Mouse (Mus musculus) kidney, embryonic 16.5 days (tissue): ENCODE measurements around the gene Gal3st3. TPM values are rescaled to one million over a fixed set of nuclear protein-coding genes. Genes with fewer than 3 reads are reported as not detected.

Source experiments
- ATAC-seq: fragments of 200-750 bp; cut with Nextera tagmentation; 2 replicates; pipeline ENCODE4 v1.8.0; 2017; ENCODE audit warnings: moderate TSS enrichment; ENCODE audit not compliant: low FRiP score, low TSS enrichment
- H3K27ac ChIP-seq: fragments of 300-500 bp; sonication (generic); 2 replicates; pipeline ENCODE4 v1.5.1; 2014; ENCODE audit warnings: low read length
- H3K27me3 ChIP-seq: fragments of 300-500 bp; sonication (generic); 2 replicates; pipeline ENCODE4 v1.6.1; 2014; ENCODE audit warnings: low read length, control low read depth, mixed read lengths; ENCODE audit not compliant: insufficient read depth
- H3K36me3 ChIP-seq: fragments of 300-500 bp; sonication (generic); 2 replicates; pipeline ENCODE4 v1.6.1; 2014; ENCODE audit warnings: low read length, control low read depth, mixed read lengths; ENCODE audit not compliant: insufficient read depth
- H3K4me1 ChIP-seq: fragments of 300-500 bp; sonication (generic); 2 replicates; pipeline ENCODE4 v1.6.1; 2014; ENCODE audit warnings: low read length, control low read depth, mixed read lengths; ENCODE audit not compliant: insufficient read depth
- H3K4me2 ChIP-seq: fragments of 300-500 bp; sonication (generic); replicated peaks from 2 replicates; pipeline ENCODE4 v1.6.1; 2014; ENCODE audit warnings: low read depth, low read length
- H3K4me3 ChIP-seq: fragments of 300-500 bp; sonication (generic); 2 replicates; pipeline ENCODE4 v1.5.1; 2014; ENCODE audit warnings: mild to moderate bottlenecking, low read length
- H3K9ac ChIP-seq: fragments of 300-500 bp; sonication (generic); replicated peaks from 2 replicates; pipeline ENCODE4 v1.6.1; 2014; ENCODE audit warnings: low read length
- H3K9me3 ChIP-seq: fragments of 300-500 bp; sonication (generic); 2 replicates; pipeline ENCODE4 v1.6.1; 2016; ENCODE audit warnings: low read length, control low read depth
- WGBS: fragments of 180-500 bp; shearing (Covaris S2); extraction: QIAGEN DNeasy Blood & Tissue Kit; methylation state at CpG from one replicate; pipeline ENCODE4 v1.1.7; 2014; 5-methylcytosine and 5-hydroxymethylcytosine counted together
- polyA plus RNA-seq: library from polyadenylated mRNA; unstranded; fragments of >200 nt; fragmentation: Nextera tagmentation; extraction: Ambion mirVana; gene quantifications from 2 replicates; pipeline ENCODE4 v1.2.1, GENCODE M21; 2015

Gene Gal3st3
- polyA plus RNA-seq, 1 experiment from 2014 or later = 3.2 TPM

GRCm38 (mm10) chr19:5273916-5274315 is 24.2 kb upstream of the Gal3st3 start:
- no peak for ATAC-seq
- Histone ChIP-seq H3K4me3 (no peak overlapping the region), H3K27me3 (no peaks in the 10 kb centered on the region), H3K4me1 (peaks cover 28% of the 10 kb centered on the region), H3K9me3 (no peaks in the 10 kb centered on the region), H3K36me3 (peaks cover 45% of the 10 kb centered on the region), H3K4me2 (peak overlapping the region; percentile 88; the same call in 1 of the 2 replicates), H3K27ac (peak overlapping the region; percentile 94), H3K9ac (peak overlapping the region; percentile 82; the same call in 1 of the 2 replicates)
- 63% methylated on average over 4 of the region's 4 CpGs for WGBS

GRCm38 (mm10) chr19:5274641-5275040 is 23.5 kb upstream of the Gal3st3 start:
- H3K27me3 ChIP-seq = no peaks in the 10 kb centered on the region
- no peak overlapping the region for H3K4me2 ChIP-seq
- peaks cover 52% of the 10 kb centered on the region for H3K36me3 ChIP-seq
- H3K27ac ChIP-seq = peak overlapping the region; percentile 94; the same call in 1 of the 2 replicates
- 91% methylated on average over 12 of the region's 13 CpGs for WGBS
- H3K4me3 ChIP-seq = no peak overlapping the region
- ATAC-seq = no peak
- no peak overlapping the region for H3K9ac ChIP-seq
- H3K4me1 ChIP-seq = peaks cover 28% of the 10 kb centered on the region
- H3K9me3 ChIP-seq = no peaks in the 10 kb centered on the region

GRCm38 (mm10) chr19:5275736-5276135 is 22.4 kb upstream of the Gal3st3 start:
- Histone ChIP-seq H3K4me2 (no peak overlapping the region), H3K9me3 (no peaks in the 10 kb centered on the region), H3K27me3 (no peaks in the 10 kb centered on the region), H3K4me1 (peaks cover 22% of the 10 kb centered on the region), H3K27ac (no peak overlapping the region), H3K9ac (no peak overlapping the region), H3K4me3 (no peak overlapping the region), H3K36me3 (peaks cover 53% of the 10 kb centered on the region)
- WGBS = 90% methylated on average over 5 of the region's 5 CpGs
- no peak for ATAC-seq

GRCm38 (mm10) chr19:5276531-5276930 is 21.6 kb upstream of the Gal3st3 start:
- peaks cover 59% of the 10 kb centered on the region for H3K36me3 ChIP-seq
- no peak for ATAC-seq

GRCm38 (mm10) chr19:5277140-5277539 is 21.0 kb upstream of the Gal3st3 start:
- WGBS = 90% methylated on average over 3 of the region's 3 CpGs
- no peak overlapping the region for H3K4me2 ChIP-seq
- H3K27me3 ChIP-seq = no peaks in the 10 kb centered on the region
- H3K4me3 ChIP-seq = no peak overlapping the region
- no peaks in the 10 kb centered on the region for H3K9me3 ChIP-seq
- peaks cover 60% of the 10 kb centered on the region for H3K36me3 ChIP-seq
- no peak for ATAC-seq
- H3K4me1 ChIP-seq = peaks cover 9% of the 10 kb centered on the region
- no peak overlapping the region for H3K9ac ChIP-seq
- H3K27ac ChIP-seq = no peak overlapping the region

More at GRCm38 (mm10) chr19:5276531-5276930, 21.6 kb upstream of the Gal3st3 start:
- 89% methylated on average over 2 of the region's 2 CpGs for WGBS
- Histone ChIP-seq H3K27ac (no peak overlapping the region), H3K4me1 (peaks cover 15% of the 10 kb centered on the region), H3K9me3 (no peaks in the 10 kb centered on the region), H3K4me3 (no peak overlapping the region), H3K4me2 (no peak overlapping the region), H3K9ac (no peak overlapping the region), H3K27me3 (no peaks in the 10 kb centered on the region)

GRCm38 (mm10) chr19:5278381-5278780 is 19.8 kb upstream of the Gal3st3 start:
- H3K27ac ChIP-seq = no peak overlapping the region
- no peaks in the 10 kb centered on the region for H3K9me3 ChIP-seq
- peaks cover 66% of the 10 kb centered on the region for H3K36me3 ChIP-seq
- WGBS = 61% methylated on average over 8 of the region's 8 CpGs
- H3K27me3 ChIP-seq = no peaks in the 10 kb centered on the region
- H3K4me3 ChIP-seq = no peak overlapping the region
- H3K9ac ChIP-seq = no peak overlapping the region
- no peak for ATAC-seq
- no peak overlapping the region for H3K4me2 ChIP-seq
- H3K4me1 ChIP-seq = peaks cover 8% of the 10 kb centered on the region

- peak within 1 kb of the TSS; percentile 88 for H3K4me3 ChIP-seq
- H3K36me3 ChIP-seq = peaks cover 23% of the 10 kb centered on the region; the same call in 1 of the 2 replicates
- peak within 1 kb of the TSS; percentile 88 for H3K9ac ChIP-seq
- H3K27ac ChIP-seq = peak within 1 kb of the TSS; percentile 84
- WGBS = under 1% methylated on average over 45 of the region's 46 CpGs
- peak within 1 kb of the TSS; percentile 84 for H3K4me2 ChIP-seq
- H3K4me1 ChIP-seq = peaks cover 31% of the 10 kb centered on the region
- no peaks in the 10 kb centered on the region for H3K27me3 ChIP-seq
- peak; percentile 97 for ATAC-seq
- H3K9me3 ChIP-seq = no peaks in the 10 kb centered on the region
Observed at GRCm38 (mm10) chr19:5294972-5295735, 3.0 kb upstream of the Gal3st3 start, which contains the start of gene Sf3b2. Sf3b2 (minus strand) TSS chr19:5295455.

GRCm38 (mm10) chr19:5295736-5296075 is 2.4 kb upstream of the Gal3st3 start:
- Histone ChIP-seq H3K36me3 (peaks cover 17% of the 10 kb centered on the region; the same call in 1 of the 2 replicates), H3K4me1 (peaks cover 31% of the 10 kb centered on the region), H3K27me3 (no peaks in the 10 kb centered on the region), H3K4me2 (peak overlapping the region; percentile 66), H3K4me3 (peak overlapping the region; percentile 88), H3K9ac (peak overlapping the region; percentile 78), H3K27ac (peak overlapping the region; percentile 84), H3K9me3 (no peaks in the 10 kb centered on the region)
- ATAC-seq = peak; percentile 36
- WGBS = 6% methylated on average over 13 of the region's 13 CpGs

GRCm38 (mm10) chr19:5296630-5297029 is 1.5 kb upstream of the Gal3st3 start:
- H3K4me3 ChIP-seq = no peak overlapping the region
- WGBS = 31% methylated on average over 5 of the region's 5 CpGs
- no peak overlapping the region for H3K9ac ChIP-seq
- peaks cover 31% of the 10 kb centered on the region for H3K4me1 ChIP-seq
- no peak for ATAC-seq
- no peaks in the 10 kb centered on the region for H3K27me3 ChIP-seq
- H3K4me2 ChIP-seq = no peak overlapping the region
- H3K9me3 ChIP-seq = no peaks in the 10 kb centered on the region
- no peak overlapping the region for H3K27ac ChIP-seq
- peaks cover 11% of the 10 kb centered on the region; the same call in 1 of the 2 replicates for H3K36me3 ChIP-seq

GRCm38 (mm10) chr19:5300588-5300987 is 2.5 kb downstream of the Gal3st3 start:
- no peak overlapping the region for H3K9ac ChIP-seq
- no peak overlapping the region for H3K4me3 ChIP-seq
- peaks cover 21% of the 10 kb centered on the region for H3K4me1 ChIP-seq
- no peaks in the 10 kb centered on the region for H3K36me3 ChIP-seq
- H3K27me3 ChIP-seq = no peaks in the 10 kb centered on the region
- ATAC-seq = no peak
- H3K9me3 ChIP-seq = no peaks in the 10 kb centered on the region
- no peak overlapping the region for H3K27ac ChIP-seq
- WGBS = 76% methylated on average over 6 of the region's 6 CpGs
- no peak overlapping the region for H3K4me2 ChIP-seq
